Mouse (Mus musculus): ENCODE measurements around the gene Plekha7.

The Plekha7 gene

GRCm38 (mm10) chr7:116246696-116247376 is 61.3 kb downstream of the Plekha7 start:
- no peak for DNase-seq

DNA sequence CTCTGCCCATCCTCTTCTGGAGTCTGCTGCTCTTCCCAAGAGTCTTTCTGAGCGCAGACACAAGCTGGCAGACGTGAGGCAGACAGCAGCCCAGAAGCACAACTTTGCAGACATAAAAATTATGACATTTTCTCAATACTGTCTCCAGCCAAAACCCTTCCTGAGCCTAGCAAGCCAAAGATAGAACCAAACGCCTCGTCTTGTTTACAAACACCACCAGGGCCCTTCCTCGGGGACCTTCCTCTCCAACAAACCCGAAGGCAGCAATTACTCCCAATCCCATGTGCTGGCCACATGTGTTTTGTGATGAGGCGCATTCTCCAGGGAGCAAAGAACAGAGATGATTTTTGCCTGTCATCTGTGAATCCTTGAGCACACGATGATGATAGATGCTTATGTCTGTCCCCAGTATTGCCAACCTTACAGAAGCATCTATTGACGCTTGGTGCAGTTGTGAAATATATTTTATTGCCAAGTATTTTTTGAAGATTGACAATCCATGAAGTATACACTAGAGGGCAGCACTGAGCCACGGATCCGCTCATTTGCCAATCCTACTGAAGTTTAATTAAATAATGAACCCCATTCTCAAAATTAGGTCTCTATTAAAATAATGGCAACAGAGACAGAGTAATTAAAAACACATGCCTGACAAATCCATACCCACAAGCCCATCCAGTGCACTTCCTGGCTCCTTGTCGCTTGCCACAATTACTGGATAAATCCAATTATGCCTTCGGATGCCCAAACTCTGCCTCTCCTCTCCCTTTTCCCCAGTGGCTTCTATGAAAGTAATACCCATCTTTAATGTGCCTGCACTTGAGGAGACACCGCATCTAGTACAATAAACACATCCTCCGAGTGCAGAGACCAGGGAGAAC is 62.1 kb downstream of the Plekha7 start:
- no peak for DNase-seq

- DNase-seq = no peak
Observed at GRCm38 (mm10) chr7:116244302-116245165, 63.6 kb downstream of the Plekha7 start.

- DNase-seq = peak; percentile 45 to 71
Observed at GRCm38 (mm10) chr7:116242810-116243209, 65.4 kb downstream of the Plekha7 start.

DNA sequence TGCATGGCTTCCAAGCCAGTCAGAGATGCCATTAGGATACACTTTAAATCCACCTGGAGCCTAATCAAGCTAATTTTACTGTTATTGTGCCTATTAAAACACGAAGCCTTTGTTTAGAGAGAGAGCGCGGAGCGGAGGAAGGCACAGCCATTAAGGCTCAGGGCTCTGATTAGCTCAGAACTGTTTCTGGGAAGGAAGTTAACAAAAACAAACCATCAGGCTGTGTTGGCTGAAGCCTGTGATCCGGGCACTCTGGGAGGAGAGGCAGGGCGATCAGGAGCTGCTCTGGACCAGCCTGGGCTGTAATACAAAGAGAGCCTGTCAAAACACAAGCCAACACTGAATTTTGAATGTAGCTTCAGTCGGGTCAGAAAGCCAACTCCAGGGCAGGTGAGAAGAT is 66.6 kb downstream of the Plekha7 start:
- DNase-seq = no peak

- DNase-seq = no peak
Observed at GRCm38 (mm10) chr7:116240791-116241474, 67.2 kb downstream of the Plekha7 start.

DNA sequence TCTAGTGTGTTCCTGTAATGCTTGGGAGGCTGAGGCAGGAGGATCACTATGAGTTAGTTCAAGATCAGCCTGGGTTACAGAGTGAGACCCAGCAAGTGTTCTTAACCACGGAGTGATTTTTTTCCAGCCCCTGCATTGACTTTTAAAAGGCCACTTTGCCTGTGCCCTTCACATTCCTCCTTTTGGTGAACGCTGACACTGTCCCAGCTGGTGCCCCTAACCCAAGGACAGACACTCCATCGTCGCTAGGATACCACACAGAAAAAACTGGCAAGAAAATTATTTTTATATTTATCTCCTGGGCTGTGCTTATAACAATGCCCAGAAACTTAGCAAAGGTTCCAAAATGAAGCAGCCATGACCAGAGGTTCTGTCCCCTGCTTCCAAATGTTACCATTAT is 67.8 kb downstream of the Plekha7 start:
- no peak for DNase-seq

DNA sequence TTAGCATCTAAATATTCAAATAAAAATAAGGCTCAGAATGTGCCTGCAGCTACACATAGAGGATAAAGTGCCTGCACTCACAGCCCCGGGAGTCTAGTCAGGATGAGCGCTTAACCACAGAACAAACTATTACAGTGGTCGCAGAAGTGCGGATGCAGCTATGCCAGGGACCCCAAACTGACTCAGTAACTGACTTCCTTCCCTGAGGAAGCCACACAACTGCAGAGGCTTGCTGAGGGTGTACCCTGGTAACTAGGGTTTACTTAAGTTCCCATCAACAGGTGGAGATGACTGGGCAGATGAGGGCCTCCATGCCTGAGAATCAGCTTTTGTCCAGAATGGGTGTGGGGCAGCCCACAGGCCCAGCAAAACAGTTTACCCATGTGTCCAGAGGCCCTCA is 69.9 kb downstream of the Plekha7 start:
- DNase-seq = no peak

- DNase-seq = peak; percentile 82 to 85
Observed at GRCm38 (mm10) chr7:116237157-116237981, 70.8 kb downstream of the Plekha7 start.

DNA sequence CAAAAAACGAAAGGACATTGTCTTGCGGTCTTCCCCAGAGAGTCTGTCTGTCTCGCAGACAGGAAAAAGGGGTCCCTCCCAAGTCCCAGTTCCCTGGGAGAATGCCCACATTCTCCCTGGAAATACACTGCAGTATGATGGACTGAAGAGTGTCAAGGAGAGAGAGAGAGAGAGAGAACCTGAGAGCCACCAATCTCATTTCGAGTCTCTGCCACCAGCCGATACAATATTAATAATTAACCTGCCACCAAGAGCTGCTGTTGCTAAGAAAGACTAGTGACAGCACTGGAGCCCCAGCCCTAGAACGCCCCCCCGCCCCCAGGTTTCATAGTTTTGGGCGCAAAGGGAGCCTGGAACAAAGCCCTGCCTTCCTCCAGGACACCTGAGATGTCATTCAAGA is 71.6 kb downstream of the Plekha7 start:
- no peak for DNase-seq

- DNase-seq = no peak
Observed at GRCm38 (mm10) chr7:116234287-116234806, 73.8 kb downstream of the Plekha7 start.

- DNase-seq = no peak
Observed at GRCm38 (mm10) chr7:116230811-116231609, 77.2 kb downstream of the Plekha7 start.

GRCm38 (mm10) chr7:116226877-116227282 is 81.3 kb downstream of the Plekha7 start:
- DNase-seq = no peak

DNA sequence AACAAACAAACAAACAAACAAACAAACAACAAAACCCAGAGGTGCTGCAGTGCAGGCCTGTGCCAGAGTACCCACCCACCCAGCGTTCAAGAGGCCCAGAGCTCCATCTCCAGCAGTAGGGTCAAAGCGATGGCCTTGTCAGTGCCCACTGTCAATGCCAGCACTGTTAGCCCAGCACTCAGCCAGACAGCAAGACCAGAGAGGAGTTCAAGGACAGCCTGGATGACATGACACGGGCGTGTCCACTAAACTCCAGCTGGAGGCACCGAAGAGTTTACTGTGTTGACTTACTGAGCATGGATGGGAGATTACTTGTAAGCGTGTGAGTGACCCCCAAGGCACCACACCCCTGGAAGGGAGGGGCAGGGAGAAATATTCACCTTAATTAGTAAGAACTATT is 81.9 kb downstream of the Plekha7 start:
- no peak for DNase-seq

DNA sequence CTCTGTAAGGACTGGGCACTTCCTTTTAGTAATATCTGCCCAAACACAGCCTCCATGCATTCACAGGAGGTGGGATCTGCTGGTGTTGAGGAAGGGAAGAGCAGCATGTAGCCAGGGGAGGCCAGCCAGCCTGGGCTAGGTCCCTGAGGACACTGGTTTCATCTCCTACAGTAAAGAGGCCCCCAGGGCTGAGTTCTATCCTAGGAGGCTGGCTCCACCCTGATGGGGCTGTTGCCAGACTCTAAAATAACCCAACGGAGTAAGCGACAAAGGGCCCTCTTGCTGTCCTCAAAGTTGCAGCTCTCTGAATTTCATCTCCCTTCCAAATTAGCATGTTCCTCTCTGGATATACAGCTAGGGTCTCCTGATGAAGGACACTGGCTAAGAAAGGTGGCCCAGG is 83.6 kb downstream of the Plekha7 start:
- no peak for DNase-seq

GRCm38 (mm10) chr7:116223010-116223783 is 85.0 kb downstream of the Plekha7 start:
- no peak for DNase-seq

DNA sequence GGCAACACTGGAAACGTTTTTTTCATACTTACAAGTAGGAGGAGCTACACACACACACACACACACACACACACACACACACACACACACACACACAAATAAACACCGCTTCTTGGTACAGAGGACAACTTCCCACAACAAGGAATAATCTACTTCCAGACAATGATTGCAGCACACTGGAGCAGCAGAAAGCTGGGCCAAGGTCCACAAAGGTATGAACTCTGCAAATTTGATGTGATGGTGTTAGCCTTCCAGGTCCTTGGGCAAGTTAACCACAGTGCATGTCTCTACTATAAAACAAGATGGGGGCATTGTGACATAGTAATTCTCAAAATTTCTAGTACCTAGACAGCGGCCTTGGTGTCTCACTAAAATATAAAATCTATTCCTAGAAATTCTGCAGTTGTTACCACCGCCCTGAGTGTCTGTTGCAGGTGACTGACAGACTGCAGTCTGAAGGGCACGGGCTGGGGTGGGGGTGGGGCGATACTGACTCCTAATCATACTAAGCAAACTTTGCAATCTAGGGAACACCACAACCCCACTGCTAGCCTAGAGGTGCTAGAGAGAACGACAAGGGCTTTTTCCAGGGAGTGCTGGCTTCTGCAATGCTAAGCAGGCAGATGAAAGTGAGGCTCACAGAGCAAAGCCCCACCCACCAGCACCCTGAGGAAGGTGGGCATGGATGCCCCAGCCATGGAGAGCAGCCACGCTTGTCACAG is 85.7 kb downstream of the Plekha7 start:
- DNase-seq = no peak

GRCm38 (mm10) chr7:116221883-116222282 is 86.3 kb downstream of the Plekha7 start:
- DNase-seq = no peak

- DNase-seq = no peak
Observed at GRCm38 (mm10) chr7:116220103-116220707, 88.0 kb downstream of the Plekha7 start.

Measured in kidney, adult 8-10 months (tissue).